Mouse (Mus musculus): ENCODE results near the gene Slc45a2. TPM values are rescaled to one million over a fixed set of nuclear protein-coding genes. Genes with fewer than 3 reads are reported as not detected.
"Not testable (repeated sequence)": the region's sequence is repeated elsewhere in the genome, so short reads cannot be mapped to it uniquely, and the experiment has no call there.

Slc45a2 gene
- not detected for total RNA-seq (2021)
- long read RNA-seq, experiment 1, result 0 reads
- long read RNA-seq, experiment 2, result 0 reads

- intact Hi-C loops (cut with DNase I), result no loop called here
- DNase-seq, result no peak
Measured at GRCm38 (mm10) chr15:11000421-11000820, at the start of gene Slc45a2. Gene Slc45a2 (plus strand): TSS chr15:11000721.

- DNase-seq, result no peak
- intact Hi-C loops (cut with DNase I), result no loop called here
Measured at GRCm38 (mm10) chr15:10951951-10952759, 48.4 kb upstream of the Slc45a2 start, which contains the start of gene C1qtnf3. Gene C1qtnf3 (plus strand): TSS chr15:10952332.

GRCm38 (mm10) chr15:10952760-10953305 is 47.7 kb upstream of the Slc45a2 start:
- intact Hi-C loops (cut with DNase I), result no loop called here
- DNase-seq, result no peak

- no peak for DNase-seq
- intact Hi-C loops (cut with DNase I), result no loop called here
Measured at GRCm38 (mm10) chr15:10953465-10953864, 47.1 kb upstream of the Slc45a2 start.

GRCm38 (mm10) chr15:10954381-10955016 is 46.0 kb upstream of the Slc45a2 start:
- intact Hi-C loops (cut with DNase I), result no loop called here

GRCm38 (mm10) chr15:10955156-10955555 is 45.4 kb upstream of the Slc45a2 start:
- no peak for DNase-seq
- intact Hi-C loops (cut with DNase I), result no loop called here

More at GRCm38 (mm10) chr15:10954381-10955016, 46.0 kb upstream of the Slc45a2 start:
- no peak for DNase-seq

GRCm38 (mm10) chr15:10956706-10957105 is 43.8 kb upstream of the Slc45a2 start:
- intact Hi-C loops (cut with DNase I), result no loop called here

GRCm38 (mm10) chr15:10959277-10960026 is 41.1 kb upstream of the Slc45a2 start:
- intact Hi-C loops (cut with DNase I), result no loop called here
- DNase-seq, result no peak

More at GRCm38 (mm10) chr15:10956706-10957105, 43.8 kb upstream of the Slc45a2 start:
- DNase-seq, result no peak

- intact Hi-C loops (cut with DNase I), result no loop called here
- DNase-seq, result no peak
Measured at GRCm38 (mm10) chr15:10960267-10960666, 40.3 kb upstream of the Slc45a2 start.

GRCm38 (mm10) chr15:10962601-10963000 is 37.9 kb upstream of the Slc45a2 start:
- intact Hi-C loops (cut with DNase I), result no loop called here
- no peak for DNase-seq

GRCm38 (mm10) chr15:10969439-10969838 is 31.1 kb upstream of the Slc45a2 start:
- intact Hi-C loops (cut with DNase I), result no loop called here
- DNase-seq, result no peak

GRCm38 (mm10) chr15:10970777-10971176 is 29.7 kb upstream of the Slc45a2 start:
- no peak for DNase-seq

GRCm38 (mm10) chr15:10977151-10977550 is 23.4 kb upstream of the Slc45a2 start:
- intact Hi-C loops (cut with DNase I), result no loop called here
- DNase-seq, result no peak

More at GRCm38 (mm10) chr15:10970777-10971176, 29.7 kb upstream of the Slc45a2 start:
- intact Hi-C loops (cut with DNase I), result no loop called here

GRCm38 (mm10) chr15:10980712-10981111 is 19.8 kb upstream of the Slc45a2 start:
- DNase-seq, result no peak
- intact Hi-C loops (cut with DNase I), result loop anchor here (5.0 kb wide), 1 partner anchor 58 kb away; no protein-coding TSS in a partner anchor

GRCm38 (mm10) chr15:10981377-10982063 is 19.0 kb upstream of the Slc45a2 start, which contains the start of gene Amacr:
Gene Amacr (plus strand): TSS chr15:10981756.
- intact Hi-C loops (cut with DNase I), result loop anchor here (5.0 kb wide), 1 partner anchor 59 kb away; no protein-coding TSS in a partner anchor
- DNase-seq, result peak; percentile 89 to 91

GRCm38 (mm10) chr15:10982064-10982435 is 18.5 kb upstream of the Slc45a2 start:
- no peak for DNase-seq
- intact Hi-C loops (cut with DNase I), result loop anchor here (5.0 kb wide), 1 partner anchor 60 kb away; no protein-coding TSS in a partner anchor

GRCm38 (mm10) chr15:10985756-10986155 is 14.8 kb upstream of the Slc45a2 start:
- no peak for DNase-seq
- intact Hi-C loops (cut with DNase I), result no loop called here

- intact Hi-C loops (cut with DNase I); DNase-seq: not testable (repeated sequence)
Measured at GRCm38 (mm10) chr15:10986477-10986876, 14.0 kb upstream of the Slc45a2 start.

- intact Hi-C loops (cut with DNase I), result no loop called here
- no peak for DNase-seq
Measured at GRCm38 (mm10) chr15:10990411-10990810, 10.1 kb upstream of the Slc45a2 start.

- DNase-seq, result no peak
- intact Hi-C loops (cut with DNase I), result no loop called here
Measured at GRCm38 (mm10) chr15:10991566-10991965, 9.0 kb upstream of the Slc45a2 start.

Measured in heart, postnatal 14 days (tissue).